Mouse (Mus musculus): ENCODE measurements around the gene Rsph9.
A peak's percentile ranks its signal among the peaks of the same experiment; 100 is the strongest.

Rsph9 gene

GRCm38 (mm10) chr17:46139872-46140271, 4.1 kb downstream of the Rsph9 start:
- DNase-seq (ENCODE audit: low spot score in 2 of 2): no peak

DNA sequence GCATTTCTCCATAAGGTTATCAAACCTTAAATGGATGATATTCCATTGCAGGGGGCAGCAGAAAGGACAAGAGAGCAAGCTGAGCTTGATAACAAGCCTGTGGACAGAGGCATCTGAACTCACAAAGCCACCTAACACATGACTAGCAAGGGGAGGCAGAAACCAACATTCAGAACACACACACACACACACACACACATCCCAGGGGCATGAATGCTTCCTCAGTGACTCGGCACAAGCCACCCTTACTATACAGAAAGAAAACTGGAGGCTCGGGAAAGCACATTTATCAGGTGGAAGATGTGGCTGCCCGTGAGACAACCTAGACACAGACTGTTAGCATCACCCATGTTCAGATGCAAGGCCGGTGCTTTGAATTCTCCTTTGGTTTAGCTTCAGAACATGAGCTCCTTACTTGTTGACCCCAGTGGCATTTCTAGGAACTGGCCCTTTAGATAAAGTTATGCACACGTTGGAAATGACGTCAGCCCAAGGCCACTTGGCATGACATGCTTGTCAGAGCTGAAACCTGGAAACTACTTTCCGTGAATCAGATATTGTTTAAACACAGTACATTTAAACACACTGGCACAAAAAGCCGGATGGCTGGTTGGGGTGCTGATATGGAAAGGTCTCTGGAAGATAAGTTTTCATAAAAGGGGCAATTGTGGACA, 5.3 kb downstream of the Rsph9 start:
- no peak for DNase-seq (ENCODE audit: low spot score in 2 of 2)

- DNase-seq (ENCODE audit: low spot score in 2 of 2): no peak
These were observed 11.2 kb downstream of the Rsph9 start for GRCm38 (mm10) chr17:46132862-46133261.

- DNase-seq (ENCODE audit: low spot score in 2 of 2): peak; percentile 36 to 54
These were observed 11.8 kb downstream of the Rsph9 start for GRCm38 (mm10) chr17:46132058-46132718.

DNA sequence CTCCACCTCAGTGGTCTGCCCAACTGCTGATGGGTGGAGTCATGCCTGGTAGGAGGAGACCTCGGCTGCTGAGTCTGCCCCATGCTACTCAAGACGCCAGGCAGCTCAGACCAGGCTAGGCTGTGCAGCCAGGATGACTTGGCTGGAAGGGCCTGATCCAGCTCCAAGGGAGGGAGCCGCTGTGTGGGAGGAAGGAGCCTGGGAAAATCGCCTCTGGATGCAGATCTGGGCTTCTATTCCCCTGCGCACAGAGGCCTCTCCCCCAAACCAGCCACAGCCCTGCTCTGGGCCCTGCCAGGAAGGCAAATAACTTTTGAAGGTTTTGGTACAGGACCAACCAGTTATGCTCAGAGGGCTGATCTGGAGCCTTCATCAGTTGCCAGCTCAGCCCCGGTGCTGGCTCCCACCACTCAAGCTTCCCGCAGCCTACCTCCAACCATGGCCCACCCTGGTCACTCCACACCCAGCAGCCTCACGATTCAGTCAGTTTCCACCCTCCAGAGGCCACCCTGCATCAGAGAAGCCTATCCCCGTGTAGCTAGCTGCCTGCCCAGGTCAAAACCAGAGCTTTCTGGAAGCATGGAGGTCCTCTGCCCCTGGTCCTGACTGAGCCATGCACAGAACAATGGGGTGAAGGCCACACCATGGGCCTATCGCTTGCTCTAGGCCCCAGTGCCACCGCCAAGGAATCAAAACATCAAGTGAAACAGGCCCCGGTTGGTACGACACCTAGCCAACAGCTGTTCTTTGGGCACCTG, 14.1 kb downstream of the Rsph9 start:
- no peak for DNase-seq (ENCODE audit: low spot score in 2 of 2)

DNA sequence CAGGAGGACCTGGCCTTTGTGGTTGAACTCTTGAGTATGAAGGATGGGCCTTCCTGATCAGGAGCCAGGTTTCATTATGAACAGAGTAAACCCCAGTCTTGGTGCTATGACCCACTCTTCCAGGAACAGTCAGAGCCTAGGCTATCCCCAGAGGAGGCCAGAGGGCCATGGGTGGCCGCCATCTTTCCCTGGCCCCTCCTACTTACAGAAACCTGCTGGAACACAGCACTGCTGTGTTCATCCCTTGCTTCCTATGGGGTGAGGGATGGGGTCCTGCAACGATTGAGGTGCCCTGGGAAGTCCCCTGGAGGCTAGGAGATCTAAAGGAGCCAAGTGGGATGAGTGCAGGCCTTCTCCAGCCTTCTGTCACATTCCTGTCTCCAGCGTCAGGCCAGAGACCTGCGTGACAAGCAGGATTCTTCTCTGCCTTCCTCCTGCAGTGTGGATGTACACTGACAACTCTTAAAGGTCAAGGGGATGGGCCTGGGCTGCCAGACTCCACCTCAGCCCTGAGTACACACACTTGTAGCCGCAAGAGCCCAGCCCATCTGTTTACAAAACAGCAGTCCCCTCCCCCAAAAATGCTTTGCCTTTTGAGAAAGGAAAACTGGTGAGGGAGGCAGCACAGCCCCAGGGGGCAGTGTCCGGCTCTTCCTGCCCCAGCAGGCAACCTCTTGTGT, 16.1 kb downstream of the Rsph9 start:
- DNase-seq (ENCODE audit: low spot score in 2 of 2): no peak

DNA sequence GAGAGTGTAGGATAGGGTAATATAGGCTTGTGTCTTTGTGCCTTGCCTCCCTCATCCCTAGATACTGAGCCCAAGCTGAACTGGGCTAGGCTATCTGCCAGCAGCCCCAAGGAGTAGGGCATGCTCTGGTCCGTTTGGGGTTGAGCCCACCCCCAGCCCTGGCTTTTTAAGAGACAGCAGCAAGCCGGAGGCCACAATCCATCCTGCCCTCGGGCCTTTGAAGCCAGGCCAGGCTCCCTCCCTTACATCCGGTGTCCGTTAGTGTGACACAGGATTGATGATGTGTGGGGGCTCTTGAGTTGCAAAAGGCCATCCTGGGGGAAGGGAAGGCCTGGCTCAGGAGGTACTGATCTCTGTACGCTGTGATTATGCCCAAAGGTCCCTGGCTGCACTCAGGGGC, 17.4 kb downstream of the Rsph9 start:
- DNase-seq (ENCODE audit: low spot score in 2 of 2): no peak

DNA sequence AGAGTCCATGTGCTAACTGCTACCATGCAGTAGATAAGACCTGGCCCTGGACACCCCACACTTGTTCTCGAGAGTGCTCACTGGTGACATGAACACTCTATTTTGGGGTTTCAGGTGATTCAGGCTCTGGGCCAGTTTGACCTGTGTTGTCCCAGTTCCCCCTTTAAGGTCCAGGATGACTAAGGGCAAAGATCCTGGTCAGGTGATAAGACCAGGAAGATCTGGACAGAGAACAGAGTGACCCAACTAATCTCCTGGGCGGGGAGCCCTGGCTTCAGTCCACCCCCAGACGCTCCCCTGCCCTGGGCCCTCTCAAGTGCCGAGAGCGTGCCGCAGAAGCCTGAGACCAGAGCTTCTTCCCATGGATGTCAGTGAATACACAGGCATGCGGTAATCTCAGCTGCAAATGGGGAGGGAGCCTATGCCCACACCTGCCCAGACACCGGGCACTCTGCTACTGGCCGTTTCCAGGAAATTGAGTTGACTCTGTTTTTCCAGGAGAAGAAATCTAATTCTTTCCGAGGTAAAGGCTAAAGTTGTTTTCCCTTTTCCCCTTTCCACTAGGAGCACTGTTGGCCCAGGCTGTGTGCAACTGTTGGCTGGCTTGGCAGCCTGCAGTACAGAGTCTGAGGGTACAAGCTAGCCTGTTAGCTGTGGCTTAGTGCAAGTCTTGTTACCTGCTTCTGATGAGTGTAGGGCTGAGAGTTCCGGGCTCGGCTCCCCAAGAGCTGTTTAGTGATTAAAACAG, 19.9 kb downstream of the Rsph9 start:
- no peak for DNase-seq (ENCODE audit: low spot score in 2 of 2)

DNA sequence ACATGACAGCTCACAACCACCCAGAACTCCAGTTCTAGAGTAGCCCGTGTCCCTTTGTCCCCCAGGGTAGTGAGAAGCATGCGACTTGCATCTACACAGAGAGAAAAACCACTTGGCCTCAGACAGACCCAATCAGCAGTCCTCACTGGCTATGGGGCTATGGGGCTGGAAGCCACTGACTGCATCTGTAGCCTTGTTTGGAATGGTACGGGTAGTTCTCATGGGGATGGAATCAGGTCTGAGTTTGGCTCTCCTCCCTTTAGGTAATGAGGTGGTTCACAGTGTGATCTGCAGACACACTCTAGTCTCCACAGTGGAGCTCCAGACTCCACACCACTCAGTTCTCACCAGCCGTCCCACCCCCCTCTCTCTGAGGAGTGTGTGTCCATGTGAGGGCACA, 20.7 kb downstream of the Rsph9 start:
- no peak for DNase-seq (ENCODE audit: low spot score in 2 of 2)

DNA sequence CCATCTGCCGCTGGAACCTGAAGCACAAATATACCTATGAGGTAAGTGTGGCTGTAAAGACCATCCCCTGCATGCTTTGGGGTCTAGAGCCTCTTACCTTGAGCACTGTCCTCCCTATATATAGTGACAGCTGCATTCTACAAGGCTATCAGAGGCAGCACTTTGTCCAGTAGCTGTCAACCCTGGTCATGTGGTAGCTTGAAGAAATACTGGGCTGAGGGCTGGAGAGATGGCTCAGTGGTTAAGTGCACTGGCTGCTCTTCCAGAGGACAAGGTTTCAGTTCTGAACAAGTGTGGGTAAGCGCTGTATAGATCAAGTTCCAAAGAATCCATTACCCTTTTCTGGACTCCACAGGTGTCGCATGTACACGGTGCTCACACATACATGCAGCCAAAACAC, 21.2 kb downstream of the Rsph9 start:
- no peak for DNase-seq (ENCODE audit: low spot score in 2 of 2)

- no peak for DNase-seq (ENCODE audit: low spot score in 2 of 2)
These were observed 24.4 kb downstream of the Rsph9 start for GRCm38 (mm10) chr17:46119641-46120040.

- DNase-seq (ENCODE audit: low spot score in 2 of 2): no peak
These were observed 25.6 kb downstream of the Rsph9 start for GRCm38 (mm10) chr17:46118423-46118850.

GRCm38 (mm10) chr17:46117623-46118422, 26.2 kb downstream of the Rsph9 start:
- no peak for DNase-seq (ENCODE audit: low spot score in 2 of 2)

DNA sequence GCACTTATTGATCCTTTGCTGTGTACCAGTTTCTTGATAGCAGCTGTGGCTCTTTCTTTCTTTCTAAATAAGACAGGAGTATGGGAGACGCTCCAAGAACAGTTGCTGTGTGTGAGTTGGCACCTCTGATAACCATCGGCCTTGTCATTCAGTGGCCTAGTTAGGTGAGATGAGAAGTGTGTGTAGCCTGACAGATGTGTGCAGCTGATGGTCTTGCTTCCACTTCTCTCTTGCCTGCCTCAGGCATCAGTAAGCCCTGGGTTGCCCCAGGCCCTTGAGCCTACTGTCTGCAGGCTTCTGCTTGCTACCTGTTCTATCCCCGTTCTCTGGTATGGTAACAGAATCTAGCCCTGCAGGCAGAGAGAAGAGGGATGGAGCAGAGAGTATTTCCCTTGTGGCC, 27.1 kb downstream of the Rsph9 start:
- no peak for DNase-seq (ENCODE audit: low spot score in 2 of 2)

DNA sequence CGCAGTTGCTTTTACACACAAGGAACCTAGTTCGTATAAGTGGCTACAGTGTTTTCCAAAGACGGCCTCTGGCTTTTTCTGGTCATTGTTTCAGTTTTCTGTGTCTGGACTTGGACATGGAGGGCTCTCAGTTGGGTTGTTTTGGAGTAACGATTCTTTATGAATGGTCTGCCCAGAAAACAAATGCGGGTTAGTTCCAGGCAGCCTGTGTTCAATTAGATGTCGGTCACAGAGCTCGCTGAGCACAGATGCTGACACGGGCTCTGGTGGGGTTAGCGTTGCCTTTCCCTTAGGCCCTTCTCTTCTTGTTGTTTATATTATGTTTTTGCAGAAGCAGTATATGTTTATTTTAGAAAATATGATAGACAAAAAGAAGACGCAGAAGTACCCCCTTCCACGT, 27.9 kb downstream of the Rsph9 start:
- DNase-seq (ENCODE audit: low spot score in 2 of 2): no peak

- DNase-seq (ENCODE audit: low spot score in 2 of 2): no peak
These were observed 28.5 kb downstream of the Rsph9 start for GRCm38 (mm10) chr17:46115489-46115888.

DNA sequence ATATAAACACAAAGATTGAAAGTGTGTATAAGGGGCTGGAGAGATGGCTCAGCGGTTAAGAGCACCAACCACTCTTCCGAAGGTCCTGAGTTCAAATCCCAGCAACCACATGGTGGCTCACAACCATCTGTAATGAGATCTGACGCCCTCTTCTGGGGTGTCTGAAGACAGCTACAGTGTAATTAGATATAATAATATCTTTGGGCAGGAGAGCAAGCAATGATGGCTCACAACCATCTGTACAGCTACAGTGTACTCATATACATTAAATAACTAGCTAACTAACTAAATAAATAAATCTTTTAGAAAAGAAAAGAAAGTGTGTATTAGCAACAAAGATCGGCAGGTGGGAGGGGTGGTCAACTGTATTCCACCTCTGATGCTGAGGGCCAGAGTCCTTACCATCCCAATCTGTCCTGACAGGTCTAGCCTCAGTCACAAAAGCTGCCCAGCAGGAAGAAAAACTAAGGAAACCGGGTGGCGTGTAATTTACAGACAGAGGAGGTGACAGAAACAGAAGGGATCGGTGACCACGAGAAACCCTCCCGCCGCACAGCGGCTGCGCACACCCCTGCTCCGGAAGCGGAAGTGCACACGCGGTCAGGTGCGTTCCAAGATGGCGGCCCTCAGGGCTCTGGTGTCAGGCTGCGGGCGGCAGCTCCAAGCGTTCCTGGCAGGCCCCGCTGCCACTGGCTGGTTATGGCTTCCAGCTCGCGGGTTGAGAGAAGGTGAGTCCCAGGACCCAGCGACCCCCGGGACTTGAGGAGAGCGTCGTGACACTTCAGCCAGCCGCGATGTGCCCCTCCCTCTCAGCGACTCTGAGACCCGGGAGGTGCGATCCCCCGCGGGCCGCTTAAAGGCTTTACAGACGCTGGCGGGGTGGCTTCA, 33.4 kb downstream of the Rsph9 start, which contains the start of gene Mrps18a:
Gene Mrps18a, plus strand, starts transcription at position 585 of the 888 bp plus-strand sequence.
- peak; percentile 73 to 82 for DNase-seq (ENCODE audit: low spot score in 2 of 2)

DNA sequence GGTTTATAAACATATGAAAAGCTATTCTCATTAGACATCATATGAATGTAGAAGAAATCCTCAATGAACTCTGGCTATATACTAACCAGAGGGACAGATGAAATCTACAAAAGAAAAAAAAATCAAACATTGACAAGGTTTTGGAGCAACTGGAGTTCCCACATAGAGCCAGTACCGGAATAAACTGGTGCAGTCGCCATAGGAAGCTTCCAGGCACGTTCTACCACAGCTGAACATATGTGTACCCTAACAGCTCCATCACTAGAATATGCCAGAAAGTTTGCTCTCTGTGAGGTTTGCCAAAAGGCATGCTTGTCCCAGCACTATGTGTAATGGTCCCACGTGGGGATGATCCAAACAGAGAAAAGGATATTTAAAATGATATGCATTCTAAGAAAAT, 35.7 kb downstream of the Rsph9 start:
- no peak for DNase-seq (ENCODE audit: low spot score in 2 of 2)

DNA sequence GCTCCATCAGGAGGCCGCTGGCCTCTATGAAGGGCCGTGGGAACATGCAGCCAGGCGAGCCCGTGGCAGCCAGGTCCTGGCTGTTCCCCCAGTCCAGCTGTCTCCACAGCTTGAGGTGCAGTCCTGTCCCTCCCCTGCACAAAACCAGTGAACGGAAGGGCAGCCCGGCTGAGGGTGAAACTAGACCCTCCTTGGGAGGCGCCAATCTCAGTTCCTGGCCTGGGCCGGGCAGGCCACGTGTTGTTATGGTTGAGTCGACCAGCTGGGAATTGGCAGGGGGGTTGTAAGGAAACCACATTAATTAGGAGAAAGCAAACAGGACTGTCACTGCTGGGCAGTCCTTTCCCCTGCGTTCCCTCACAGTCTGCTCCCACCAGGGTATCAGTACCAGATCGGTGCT, 39.5 kb downstream of the Rsph9 start:
- no peak for DNase-seq (ENCODE audit: low spot score in 2 of 2)

All from natural killer cell, adult 2 months (primary cell).